Mouse (Mus musculus) kidney, postnatal 36 days (tissue): Measurements from ENCODE around the gene Grb2.

ENCODE experiments used
- DNase-seq, 2 experiments: peaks; one replicate each; pipeline ENCODE4 v3.0.0; 2021 to 2022; ENCODE audit warnings: mixed read lengths in 2 of 2

Gene Grb2

DNA sequence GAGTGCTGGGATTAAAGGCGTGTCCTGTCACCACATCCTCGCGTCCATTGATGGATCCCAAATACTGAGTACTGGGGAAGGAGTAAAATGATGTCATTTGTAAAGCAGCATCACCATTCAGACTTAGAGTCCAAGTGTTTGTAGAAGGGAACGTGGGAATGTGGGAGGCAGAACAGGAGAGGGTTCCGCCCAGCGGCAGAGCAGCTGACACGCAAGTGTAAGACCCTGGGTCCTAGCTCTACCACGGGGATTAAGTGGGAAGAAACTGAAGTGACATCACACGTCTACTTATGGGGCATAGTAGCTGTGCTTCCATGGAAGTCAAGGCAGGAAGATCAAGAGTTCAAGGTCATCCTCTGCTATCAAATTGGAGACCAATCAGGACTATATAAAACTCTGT is 2.7 kb upstream of the Grb2 start:
- DNase-seq: no peak

DNA sequence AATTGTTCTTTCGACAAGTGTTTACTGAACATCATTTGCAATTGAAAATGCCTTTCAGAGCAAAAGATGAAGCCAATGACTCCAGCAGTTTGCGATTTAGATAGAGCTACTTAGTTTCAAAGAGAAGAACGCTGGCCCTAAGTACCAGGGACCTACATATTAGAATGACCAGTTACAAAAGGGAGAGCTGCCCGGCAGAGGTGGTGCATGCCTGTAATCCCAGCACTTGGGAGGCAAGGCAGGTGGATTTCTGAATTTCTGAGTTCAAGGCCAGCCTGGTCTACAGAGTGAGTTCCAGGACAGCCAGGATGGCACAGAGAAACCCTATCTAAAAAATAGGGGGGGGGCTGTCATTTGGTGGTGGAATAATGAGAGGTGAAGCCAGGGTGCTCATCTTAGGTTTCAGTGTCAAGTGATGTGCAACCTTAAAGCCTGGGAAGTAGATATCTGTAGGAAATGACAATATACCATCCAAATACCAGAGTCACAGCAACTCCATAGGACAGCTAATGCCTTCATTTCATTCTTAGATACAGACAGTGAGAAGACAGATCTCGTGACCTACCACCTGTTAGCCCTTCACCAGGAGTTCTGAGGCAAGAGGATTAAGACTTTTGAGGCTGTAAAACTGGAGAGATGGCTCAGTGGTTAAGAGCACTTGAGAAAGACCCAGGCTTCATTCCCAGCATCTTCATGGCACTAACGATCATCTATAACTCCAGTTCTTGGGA is 1.6 kb upstream of the Grb2 start:
- no peak for DNase-seq

DNA sequence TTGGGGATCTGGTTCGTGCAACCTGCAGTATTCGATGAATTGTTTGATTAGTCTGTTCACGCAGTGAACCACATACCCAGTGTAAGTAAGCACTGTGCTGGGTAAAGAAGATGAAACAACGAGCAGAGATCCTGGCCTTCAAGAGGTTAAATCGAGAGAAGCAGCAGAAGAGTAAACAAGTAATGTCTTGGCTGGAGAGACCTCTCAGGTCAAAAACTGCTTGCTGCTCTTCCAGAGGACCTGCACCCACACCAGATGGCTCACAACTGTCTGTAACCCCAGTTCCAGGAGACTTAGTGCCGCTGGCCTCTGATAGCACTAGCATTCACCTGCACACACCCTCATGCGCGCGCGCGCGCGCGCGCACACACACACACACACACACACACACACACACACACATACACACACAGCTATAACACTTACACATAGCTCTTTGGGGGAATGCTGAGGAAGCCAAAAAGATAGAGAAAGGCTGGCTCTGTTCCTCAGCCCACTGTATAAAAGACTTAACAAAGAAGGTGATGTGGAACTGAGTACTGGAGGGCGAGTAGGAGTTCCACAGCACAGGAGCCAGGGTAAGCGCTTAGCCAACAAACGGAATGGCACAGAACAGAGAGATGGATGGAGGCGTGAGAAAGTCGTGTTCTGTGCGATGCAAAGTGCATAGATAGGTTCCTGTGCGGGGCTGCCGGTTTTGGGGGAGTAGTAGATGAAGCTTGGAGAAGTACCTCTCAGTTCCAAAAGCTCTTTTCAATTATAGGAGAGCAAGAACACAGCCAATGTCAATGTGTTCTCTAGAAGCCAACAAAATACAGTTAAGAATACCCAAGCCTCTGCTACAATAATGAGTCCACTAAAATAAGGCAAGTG is 795 bp upstream of the Grb2 start:
- peak; percentile 41 to 58 for DNase-seq

DNA sequence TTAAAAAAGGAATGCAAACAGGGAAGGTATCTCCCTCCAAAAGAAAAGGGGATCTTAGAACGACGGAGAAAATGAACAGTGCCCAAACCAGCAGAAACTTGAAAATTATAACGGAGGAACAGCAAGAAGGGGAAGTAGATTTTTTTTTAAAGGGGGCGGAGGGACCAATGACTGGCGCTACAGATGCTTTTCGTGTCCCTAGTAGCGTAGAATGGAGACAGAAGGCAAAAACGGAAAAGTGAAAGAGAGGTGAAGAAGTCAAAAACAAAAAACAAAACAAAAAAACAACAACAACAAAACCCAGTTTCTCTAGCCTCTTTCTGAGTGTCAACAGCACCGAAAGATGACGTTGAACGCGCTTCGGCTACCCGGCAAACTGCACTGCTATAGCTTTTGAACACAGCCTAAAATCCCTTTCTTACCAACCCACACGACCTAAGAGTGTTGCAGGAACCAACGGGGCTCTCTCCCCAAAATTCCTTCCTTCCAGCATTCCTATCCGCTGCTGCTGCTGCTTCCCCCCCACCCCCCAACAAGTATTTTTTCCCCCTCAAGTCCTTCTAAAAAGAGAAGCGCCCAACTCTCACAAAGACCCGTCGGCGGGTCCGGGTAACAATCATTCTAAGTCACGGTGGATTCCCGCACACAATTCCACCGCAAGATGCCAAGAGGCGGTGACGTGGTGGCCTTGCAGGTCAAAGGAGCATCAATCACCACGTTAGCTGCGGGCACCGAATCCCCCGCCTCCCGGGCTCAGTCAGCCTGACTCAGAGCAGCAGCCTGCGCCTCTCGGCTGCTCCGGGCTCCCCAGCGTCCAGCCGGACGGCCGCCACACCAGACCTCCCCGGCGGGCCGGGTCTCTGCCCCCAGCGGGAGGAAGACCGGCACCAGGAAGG is 836 bp downstream of the Grb2 start:
- DNase-seq: peak in 1 of 2 experiments; percentile 62

DNA sequence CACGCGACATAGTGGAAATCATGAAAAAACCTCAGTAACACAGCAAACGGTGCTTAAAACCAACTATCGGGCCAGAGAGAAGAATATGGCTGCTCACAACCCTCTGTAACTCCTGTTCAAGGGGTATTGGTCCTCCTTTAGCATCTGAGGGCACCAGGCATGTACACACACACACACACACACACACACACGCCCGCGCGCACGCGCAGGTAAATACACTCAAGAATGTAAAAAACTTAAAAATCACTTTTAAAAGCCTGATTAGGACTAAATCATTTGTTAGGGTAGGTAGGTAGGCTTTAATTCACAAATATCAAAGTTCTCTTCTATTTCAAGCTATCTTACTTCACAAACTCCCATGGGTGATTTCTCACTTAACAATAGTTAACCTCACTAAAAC is 1.8 kb downstream of the Grb2 start:
- no peak for DNase-seq

DNA sequence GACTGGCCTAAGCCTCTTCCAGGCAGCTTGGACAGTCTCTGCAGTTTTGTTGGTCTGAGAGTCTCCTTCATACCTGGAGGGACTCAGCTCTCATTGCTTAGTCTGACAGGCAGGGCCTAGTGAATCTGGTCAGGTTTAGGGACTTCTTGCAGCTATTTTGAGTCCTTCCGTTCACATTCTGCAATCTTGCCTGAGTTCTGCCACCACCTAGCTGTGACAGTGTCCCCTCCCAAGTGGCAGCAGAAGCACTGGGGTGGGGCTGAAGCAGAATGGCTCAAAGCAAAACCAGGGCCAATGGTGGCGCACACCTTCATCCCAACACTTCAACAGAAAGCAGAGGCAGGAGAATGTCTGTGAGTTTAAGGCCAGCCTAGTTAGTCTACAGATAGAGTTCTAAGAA is 2.8 kb downstream of the Grb2 start:
- no peak for DNase-seq

DNA sequence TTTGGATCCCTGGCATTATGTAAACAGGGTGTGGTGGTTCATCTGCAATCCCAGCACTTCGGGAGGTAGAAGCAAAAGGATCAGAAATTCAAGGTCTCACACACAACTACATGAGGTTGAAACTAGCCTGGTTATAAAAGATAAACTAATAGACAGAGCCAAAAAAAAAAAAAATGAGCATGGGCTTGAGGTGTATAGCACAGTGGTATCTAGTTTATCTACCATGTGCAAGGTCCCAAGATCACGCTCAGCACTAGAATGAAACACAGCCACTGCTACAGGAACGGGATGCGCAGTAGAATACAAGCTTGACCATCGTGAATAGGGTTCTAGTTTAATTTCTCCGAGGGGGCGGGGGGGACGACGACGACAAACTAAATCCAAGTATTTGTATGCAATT is 3.7 kb downstream of the Grb2 start:
- no peak for DNase-seq

DNA sequence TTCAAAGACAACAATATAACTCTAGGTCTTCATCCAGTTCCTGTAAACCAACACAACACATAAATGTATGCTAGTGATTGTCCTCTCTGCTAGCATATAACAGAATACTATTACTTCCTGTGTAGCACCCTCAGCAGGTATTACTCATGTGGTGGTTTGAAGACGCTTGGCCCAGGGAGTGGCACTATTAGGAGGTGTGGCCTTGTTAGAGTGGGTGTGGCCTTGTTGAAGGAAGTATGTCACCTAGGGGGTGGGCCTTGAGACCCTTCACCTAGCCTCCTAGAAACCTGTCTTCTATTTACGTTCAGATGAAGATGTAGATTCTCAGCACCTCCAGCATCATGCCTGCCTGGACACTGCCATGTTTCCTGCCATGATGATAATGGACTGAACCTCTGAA is 4.9 kb downstream of the Grb2 start:
- no peak for DNase-seq

DNA sequence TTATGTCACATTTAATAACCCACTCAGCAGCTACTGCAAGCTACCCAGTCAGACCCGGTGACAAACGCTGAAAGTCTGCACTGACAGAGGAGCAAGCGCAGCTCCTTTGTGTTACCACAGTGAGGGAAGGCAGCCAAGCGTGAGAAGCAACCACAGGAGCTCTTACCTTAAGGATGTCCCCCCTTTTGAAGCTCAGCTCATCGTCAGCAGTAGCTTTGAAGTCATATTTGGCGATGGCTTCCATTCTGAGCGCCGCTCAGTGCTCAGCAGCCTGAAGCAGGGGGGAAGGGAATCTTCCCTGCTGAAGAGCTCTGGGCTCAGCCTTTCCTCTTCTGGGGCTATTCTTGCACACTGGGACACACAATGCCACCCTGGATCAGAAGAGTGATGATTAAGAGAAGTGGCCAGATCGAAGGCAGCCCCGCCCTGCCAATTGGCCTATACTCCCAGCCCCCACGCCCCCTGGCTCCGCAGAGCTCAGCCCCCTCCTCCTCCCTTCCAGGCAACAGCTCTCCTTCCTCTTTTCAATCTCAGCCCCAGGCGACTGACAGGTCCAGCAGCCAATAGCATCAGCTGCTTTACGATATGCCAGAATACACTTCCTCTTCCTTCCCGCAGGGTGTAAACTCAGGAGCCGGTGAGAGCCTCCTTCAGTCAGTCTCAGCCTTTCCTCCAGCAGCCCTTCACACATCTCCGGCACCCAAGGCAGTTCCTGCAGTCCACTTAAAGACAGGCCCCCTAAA is 9.2 kb downstream of the Grb2 start:
- peak; percentile 90 to 91 for DNase-seq

DNA sequence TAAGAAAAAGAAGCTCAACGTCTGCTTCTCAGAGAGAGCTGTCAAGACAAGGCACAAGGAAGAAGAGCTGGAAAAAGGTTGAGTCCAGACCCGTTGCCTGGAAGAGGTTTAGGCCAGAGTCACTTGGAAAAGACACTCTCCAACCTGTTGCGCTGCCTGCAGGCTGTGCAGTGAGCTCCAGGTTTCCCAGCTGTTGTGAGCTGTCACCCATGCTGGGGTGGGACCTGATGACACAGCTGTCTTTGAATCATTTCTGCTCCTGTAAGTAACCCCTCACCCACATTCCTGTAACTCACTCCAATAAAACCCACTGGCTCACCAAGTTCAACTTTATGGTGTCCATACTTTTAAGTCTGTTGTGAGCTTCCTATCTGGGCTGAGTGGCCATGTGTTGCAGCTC is 10.7 kb downstream of the Grb2 start:
- DNase-seq: no peak

DNA sequence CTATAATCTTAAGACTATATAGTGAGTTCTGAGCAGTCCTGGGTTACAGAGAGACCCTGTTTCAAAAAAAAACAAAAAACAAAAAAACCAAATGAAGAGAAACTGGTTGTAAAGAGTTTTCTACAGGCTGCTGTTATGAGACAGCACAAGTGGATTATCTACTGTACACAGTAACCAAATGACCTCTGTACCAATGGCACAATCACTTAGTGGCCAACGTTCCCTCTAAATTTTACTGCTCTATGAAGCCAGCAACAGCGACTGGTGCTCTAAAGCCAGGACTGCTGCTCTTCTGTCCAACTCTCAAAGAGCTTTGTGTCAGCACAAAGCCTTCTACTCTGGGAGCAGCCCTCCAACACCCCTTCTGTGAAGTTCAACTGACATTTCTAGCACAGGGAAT is 11.3 kb downstream of the Grb2 start:
- DNase-seq: peak in 1 of 2 experiments; percentile 25

DNA sequence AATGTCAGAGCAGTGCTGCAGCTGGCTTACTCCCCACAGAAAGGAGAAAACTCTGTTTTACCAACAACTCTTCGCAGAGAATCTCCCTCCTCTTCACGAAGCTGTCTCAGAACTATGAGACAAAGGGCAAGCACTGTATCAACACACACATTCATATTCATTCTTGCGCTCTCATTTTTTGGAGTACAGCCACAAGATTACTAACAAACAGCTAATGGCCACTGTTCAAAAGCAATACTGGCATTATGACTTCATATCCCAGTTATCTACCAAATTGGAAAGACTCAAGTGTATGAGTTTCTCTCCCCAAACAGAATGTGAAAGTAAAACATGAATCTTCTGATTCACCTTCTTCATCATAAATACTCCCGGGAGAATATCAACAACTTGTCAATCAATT is 11.9 kb downstream of the Grb2 start:
- DNase-seq: no peak

DNA sequence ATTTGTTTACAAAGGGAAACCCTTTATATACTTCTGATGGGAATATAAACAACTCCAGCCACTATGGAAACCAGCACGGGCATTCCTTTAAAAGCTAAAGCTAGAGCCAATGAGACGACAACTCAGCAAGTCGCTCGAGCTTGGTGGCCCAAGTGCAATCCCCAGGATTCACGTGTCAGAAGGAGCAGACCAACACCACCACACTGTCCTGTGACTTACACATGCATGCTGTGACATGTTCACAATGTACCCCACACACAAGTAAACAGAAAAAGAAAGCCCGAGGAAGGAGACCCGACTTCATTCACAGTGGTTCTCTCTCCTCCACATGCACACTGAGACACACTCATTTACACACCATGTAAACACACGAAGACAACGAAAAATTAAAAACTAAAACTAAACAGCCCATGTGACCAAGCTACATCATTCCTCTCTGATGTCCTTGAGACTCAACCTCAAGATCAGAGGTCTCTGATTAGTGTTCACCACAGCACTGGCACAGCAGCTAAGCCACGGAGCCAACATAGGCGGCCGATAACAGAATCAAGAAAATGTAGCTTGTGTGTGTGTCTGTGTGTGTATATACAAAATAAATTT is 14.3 kb downstream of the Grb2 start:
- no peak for DNase-seq

DNA sequence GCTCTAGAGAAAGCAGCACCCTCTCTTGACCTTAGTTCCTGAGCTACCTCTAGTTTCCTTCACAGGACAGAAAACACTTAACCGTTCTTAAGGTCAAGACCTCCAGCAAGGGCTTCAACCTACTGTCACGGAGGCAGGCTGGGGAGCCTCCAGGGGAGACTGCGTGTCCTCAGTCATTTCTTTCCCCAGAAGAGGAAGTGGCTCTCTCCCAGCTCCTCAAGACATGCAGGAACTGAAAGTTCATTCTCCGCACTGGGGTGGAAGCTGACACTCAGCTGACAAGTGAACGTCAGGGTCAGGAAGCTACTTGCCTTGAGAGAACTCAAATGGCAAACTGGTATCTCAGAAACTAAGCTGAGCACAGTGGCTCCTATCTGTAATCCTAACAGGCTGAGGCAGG is 15.6 kb downstream of the Grb2 start:
- peak; percentile 43 to 45 for DNase-seq

DNA sequence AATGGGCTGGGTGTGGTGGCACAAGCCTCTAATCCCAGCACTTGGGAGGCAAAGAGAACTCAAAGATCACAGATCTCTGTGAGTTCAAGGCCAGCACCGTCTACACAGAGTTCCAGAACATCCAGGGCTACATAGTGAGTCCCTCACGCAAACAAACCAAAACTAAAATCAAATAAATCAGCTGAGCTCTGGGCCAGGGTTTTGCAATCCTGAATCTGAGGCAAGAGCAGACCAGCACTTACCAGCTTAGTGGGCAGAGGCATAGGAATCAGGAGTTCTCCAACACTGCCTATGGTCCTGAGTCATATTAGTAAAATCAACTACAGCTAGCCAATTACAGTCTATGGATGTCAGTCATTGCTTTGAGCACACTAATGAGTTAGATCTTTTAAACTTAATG is 16.4 kb downstream of the Grb2 start:
- DNase-seq: no peak

DNA sequence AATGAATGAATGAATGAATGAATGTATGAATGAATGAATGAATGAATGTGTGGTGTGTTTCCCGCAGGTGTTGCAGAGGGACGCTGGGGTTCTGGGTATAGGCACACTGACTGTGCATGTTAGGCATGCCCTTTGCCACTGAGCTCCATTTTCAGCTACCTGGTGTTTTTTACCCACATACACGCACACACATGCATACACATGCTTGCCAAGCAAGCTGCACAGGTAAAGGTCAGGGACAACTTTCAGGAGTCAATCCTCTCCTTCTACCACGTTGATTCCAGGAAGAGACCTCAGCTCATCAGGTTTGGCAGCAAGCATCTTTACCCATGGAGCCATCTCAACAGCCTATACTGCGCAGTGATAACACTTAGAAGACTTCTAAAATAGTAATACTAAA is 16.9 kb downstream of the Grb2 start:
- no peak for DNase-seq

DNA sequence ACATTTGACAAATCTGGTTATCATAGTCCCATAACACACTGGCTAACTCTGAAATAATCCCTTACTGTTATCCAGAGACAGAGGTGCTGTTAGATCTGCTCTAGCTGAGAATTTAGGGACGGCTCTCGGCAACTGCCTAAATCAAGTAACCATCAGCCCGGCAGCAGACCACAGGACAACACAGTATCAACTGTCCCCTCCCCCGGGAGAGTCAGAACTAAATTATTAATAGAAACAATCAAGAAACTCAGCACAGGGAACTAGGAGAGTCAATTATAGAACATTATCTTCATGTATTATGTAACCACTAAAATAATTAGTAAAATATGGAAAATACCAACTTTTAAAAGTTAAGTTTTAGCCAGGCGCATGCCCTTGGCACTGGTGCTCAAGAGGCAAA is 17.4 kb downstream of the Grb2 start:
- no peak for DNase-seq

DNA sequence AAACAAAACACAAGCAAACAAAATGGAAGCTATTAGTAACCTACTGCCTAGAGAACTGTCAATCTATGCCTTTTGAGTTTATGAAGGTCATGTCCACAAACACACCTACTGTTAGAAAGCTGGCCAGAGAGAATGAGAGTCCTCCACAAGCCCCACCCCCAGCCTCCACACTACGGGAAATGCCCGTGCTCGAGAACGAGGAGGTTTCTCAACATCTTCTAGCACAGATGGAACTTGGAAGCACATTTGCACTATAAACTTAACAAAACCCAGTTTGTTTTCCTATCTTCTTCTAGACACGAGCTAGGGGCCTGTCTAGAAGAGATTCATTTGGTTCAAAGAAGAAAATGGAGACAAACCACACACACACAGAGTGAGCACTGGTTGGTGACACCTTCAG is 18.0 kb downstream of the Grb2 start:
- no peak for DNase-seq

DNA sequence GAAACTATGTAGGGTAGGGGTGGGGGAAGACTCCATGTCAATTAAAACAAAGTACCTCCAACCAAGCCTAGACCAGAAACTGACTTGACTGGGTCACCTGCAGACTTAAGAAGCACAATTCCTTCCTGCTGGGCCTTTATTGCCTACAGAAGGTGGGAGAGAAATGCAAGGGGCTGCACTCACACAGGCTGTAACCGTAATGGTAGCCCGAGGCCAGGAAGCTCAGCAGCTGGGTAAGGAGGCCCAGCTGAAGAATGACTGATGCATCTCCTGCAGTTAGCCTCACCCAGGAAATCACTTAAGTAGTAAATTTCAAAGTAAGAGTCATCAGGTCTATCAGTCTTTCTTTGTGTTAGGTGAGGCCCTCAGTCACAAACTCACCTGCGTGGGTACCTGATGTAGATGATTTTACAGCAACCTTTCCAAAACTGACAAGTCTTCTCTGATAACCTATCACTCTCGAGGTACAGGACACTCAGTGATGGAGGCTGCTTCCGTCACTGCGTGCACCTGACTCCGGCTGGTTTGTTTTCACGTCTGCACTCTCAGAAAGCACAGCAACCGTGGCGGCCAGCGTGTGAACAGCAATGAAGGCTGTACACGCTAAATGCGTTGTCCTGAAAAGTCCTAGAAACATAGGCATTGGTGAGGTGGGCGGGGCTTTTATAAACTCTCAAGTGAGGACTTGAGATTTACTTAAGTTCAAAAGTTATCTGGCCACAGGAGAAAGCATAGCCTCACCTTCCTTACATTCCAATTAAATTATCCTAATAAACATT is 19.1 kb downstream of the Grb2 start:
- DNase-seq: no peak

DNA sequence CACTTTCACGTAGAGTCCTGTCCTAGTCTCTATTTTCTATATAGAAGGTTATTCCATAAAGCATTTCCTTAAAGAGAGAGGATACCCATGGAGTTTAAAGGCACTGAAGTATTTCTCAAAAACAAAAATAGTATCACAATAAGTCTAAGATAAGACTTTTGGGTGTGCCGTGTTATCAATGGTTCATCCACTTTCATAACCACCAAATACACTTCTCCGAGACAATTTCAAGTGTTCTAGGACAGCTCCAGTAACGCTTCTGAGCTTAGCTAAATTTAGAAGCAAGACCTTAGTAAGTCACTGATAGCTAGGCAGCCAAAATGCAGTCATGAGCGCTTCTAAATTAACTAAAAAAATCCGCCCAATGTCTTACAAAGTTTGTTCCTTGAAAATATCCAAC is 22.0 kb downstream of the Grb2 start:
- DNase-seq: no peak

DNA sequence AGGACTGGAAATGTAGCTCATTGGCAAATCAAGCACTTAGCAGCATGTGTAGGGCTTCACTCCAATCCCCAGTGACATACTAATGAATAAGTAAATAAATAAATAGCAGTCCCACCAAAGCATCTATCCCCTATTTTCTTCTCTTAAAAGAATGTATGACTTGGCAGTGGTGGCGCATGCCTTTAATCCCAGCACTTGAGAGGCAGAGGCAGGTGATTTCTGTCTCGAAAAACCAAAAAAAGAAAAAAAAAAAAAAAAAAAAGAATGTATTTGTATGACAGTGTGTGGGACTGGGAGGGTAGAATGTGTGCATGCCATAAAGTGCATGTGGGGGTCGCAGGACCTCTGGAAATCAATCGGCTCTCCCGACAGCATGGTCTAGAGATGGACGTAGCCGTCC is 22.4 kb downstream of the Grb2 start:
- no peak for DNase-seq
